Mouse (Mus musculus) kidney, postnatal 4 days (tissue): Measurements from ENCODE around the gene Olfr617.
"Not testable (repeated sequence)": the region's sequence is repeated elsewhere in the genome, so short reads cannot be mapped to it uniquely, and the experiment has no call there.

Experiments used
- DNase-seq, 2 experiments: peaks; one replicate each; pipeline ENCODE4 v3.0.0; 2021; ENCODE audit warnings: mixed read lengths in 2 of 2

The Olfr617 gene

GRCm38 (mm10) chr7:103572761-103573160 is at the start of gene Olfr617:
Gene Olfr617 (plus strand): TSS chr7:103573061.
- no peak for DNase-seq

DNA sequence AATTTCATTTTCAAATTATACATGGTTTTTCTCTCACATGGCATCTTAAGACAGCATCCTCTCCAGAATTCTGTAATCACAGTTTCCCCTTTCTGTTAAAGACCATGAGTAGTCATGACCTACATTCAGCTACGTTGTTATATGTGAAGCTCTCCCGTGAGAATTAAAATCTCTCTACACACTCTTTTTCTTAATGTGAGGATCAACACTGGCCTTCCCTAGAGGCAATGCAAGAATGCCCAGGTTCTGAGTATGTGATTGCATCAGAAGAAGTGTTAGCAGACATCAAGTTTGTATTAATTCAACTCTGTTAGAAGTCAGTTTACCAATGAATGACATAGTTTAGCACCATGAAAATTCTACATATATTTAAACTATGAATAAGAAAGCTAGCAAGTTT is 30.2 kb upstream of the Olfr617 start, which contains the start of gene Olfr612:
Gene Olfr612, minus strand, starts transcription at position 101 of the 400 bp plus-strand sequence.
- DNase-seq, result not testable (repeated sequence)

DNA sequence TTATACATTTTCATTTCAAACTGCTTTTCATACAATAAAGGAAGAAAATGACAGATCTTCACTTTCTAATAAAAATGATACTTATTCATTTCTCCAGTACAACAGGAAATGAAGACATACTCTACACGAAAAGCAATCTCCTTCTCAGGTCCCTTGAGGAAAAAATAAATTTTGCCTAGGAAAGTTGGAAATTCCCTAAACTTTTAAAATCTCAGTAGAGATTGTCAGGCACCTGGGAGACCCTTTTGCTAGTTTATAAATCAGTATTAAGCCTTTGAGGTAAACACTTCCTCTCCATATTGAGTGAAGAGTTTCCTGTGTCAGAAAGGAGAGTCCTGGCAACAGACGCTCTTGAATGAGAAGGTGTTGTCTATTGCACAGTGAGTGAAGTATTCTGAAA is 25.1 kb upstream of the Olfr617 start, which contains the start of gene Olfr613:
Gene Olfr613, plus strand, starts transcription at position 301 of the 400 bp plus-strand sequence.
- DNase-seq, result no peak

DNA sequence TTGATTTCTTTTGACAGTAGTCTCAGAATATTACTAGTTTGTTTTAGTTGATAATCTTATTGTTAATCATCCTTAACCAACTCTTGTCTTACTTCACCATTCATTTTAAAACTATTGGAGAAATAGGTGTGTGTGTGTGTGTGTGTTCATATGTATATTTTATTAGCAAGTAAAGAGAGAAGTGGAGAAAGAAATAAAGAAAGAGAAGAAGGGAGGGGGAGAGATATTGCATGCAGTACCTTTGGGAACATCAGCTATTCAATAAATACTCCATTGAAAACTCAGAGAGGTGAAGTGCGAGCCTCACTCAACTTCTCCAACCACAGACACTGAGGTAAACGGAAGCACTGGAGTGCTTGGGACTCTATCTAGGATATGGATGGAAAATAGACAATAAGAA is 17.1 kb upstream of the Olfr617 start, which contains the start of gene Olfr615:
Gene Olfr615, plus strand, starts transcription at position 301 of the 400 bp plus-strand sequence.
- DNase-seq, result no peak

DNA sequence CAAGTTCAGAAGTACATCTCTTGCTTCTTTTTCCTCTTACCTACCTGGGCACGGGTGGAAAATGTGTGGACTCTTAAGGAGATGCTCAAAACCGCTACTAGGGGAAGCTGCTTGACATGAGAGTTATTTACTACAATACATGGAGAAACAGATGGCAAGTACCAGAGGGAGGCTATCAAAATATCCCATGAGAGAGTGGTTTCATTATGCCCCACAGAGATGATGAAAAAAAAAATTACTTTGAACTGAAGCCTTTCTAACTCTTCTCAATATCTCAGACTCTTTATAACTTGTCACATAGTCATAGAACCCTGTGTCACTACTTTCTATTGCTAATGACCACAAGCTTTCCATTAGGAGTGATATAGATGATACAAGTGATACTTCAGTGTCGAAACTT is 3.8 kb upstream of the Olfr617 start, which contains the start of gene Olfr616:
Gene Olfr616, minus strand, starts transcription at position 101 of the 400 bp plus-strand sequence.
- no peak for DNase-seq

DNA sequence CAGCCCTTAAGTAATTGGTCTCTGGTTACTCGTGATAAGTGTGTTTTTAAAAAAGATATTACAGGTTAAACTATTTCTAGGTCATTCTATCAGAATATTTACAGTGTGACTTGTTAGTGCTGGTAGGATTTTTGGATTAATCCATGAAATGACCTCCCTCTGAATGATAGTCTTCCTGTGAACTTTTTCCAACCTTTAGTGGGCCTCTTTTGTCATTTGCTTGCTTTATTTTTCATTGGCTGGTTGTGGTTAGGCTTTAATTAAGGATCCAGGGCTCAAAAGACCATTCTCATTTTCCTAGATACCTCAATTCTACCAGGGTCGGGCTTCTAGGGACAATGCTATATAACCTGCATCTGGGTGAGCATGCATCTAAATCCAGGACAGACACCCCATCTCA is 16.9 kb downstream of the Olfr617 start, which contains the start of gene Olfr618:
Gene Olfr618, plus strand, starts transcription at position 301 of the 400 bp plus-strand sequence.
- no peak for DNase-seq

GRCm38 (mm10) chr7:103600275-103600674 is 27.4 kb downstream of the Olfr617 start, which contains the start of gene Olfr619:
Gene Olfr619 (plus strand): TSS chr7:103600575.
- no peak for DNase-seq

GRCm38 (mm10) chr7:103607425-103607824 is 34.6 kb downstream of the Olfr617 start:
- DNase-seq, result no peak

- DNase-seq, result no peak
Observed at GRCm38 (mm10) chr7:103612434-103612833, 39.6 kb downstream of the Olfr617 start, which contains the start of gene Olfr620. Gene Olfr620 (minus strand): TSS chr7:103612534.
